Mouse (Mus musculus) limb, embryonic 15.5 days (tissue): ENCODE data around the gene Abca13. TPM values are rescaled to one million over a fixed set of nuclear protein-coding genes. Genes with fewer than 3 reads are reported as not detected.

ENCODE experiments used
- ATAC-seq: fragments of 200-750 bp; cut with Nextera tagmentation; 2 replicates; pipeline ENCODE4 v1.8.0; 2017; ENCODE audit warnings: low read depth, moderate TSS enrichment; ENCODE audit not compliant: insufficient number of reproducible peaks, low FRiP score, low TSS enrichment
- H3K27ac ChIP-seq: fragments of 300-500 bp; sonication (generic); 2 replicates; pipeline ENCODE4 v1.5.1; 2015; ENCODE audit warnings: moderate library complexity, mild to moderate bottlenecking, inconsistent platforms
- H3K27me3 ChIP-seq: fragments of 300-500 bp; sonication (generic); 2 replicates; pipeline ENCODE4 v1.6.1; 2015; ENCODE audit warnings: inconsistent platforms
- H3K36me3 ChIP-seq: fragments of 300-500 bp; sonication (generic); 2 replicates; pipeline ENCODE4 v1.6.1; 2015; ENCODE audit warnings: inconsistent platforms
- H3K4me1 ChIP-seq: fragments of 300-500 bp; sonication (generic); 2 replicates; pipeline ENCODE4 v1.6.1; 2015; ENCODE audit warnings: inconsistent platforms
- H3K4me2 ChIP-seq: fragments of 300-500 bp; sonication (generic); 2 replicates; pipeline ENCODE4 v1.6.1; 2015; ENCODE audit warnings: mild to moderate bottlenecking, inconsistent platforms
- H3K4me3 ChIP-seq: fragments of 300-500 bp; sonication (generic); 2 replicates; pipeline ENCODE4 v1.5.1; 2015; ENCODE audit warnings: mild to moderate bottlenecking, inconsistent platforms
- H3K9ac ChIP-seq: fragments of 300-500 bp; sonication (generic); 2 replicates; pipeline ENCODE4 v1.6.1; 2015; ENCODE audit warnings: inconsistent platforms
- H3K9me3 ChIP-seq: fragments of 300-500 bp; sonication (generic); 2 replicates; pipeline ENCODE4 v1.6.1; 2016; ENCODE audit warnings: inconsistent platforms
- WGBS: fragments of 180-500 bp; shearing (Covaris S2); methylation state at CpG from one replicate; pipeline ENCODE4 v1.1.7; 2015; 5-methylcytosine and 5-hydroxymethylcytosine counted together
- polyA plus RNA-seq: library from polyadenylated mRNA; unstranded; fragments of >200 nt; fragmentation: Nextera tagmentation; extraction: Ambion mirVana; gene quantifications from 2 replicates; pipeline ENCODE4 v1.2.1, GENCODE M21; 2015

Abca13 gene
- polyA plus RNA-seq, 1 experiment from 2014 or later: 0.03 TPM

DNA sequence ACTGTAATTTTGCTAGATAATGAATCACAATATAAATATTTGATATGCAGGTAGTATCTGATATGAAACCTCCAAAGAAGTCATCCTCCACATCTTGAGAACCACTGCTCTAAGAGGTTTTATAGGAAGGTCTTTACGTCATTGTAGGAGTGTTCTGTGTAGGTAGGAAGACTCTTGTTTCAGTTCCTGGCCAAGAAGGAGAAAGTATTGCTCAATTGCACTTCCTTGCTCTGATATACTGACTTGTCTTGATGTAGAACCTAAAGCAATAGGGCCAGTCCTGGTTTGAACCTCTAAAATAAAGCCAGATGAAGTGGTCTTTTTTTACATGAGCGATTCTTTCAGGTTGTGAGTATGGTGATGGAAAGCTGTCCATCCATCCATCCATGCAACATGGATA is 431.1 kb downstream of the Abca13 start:
- 84% methylated on average over 2 of the region's 2 CpGs for WGBS
- Histone ChIP-seq H3K4me2 (no peak overlapping the region), H3K4me1 (no peaks in the 10 kb centered on the region), H3K27me3 (no peaks in the 10 kb centered on the region), H3K4me3 (no peak overlapping the region), H3K9me3 (no peaks in the 10 kb centered on the region), H3K36me3 (no peaks in the 10 kb centered on the region), H3K9ac (no peak overlapping the region), H3K27ac (no peak overlapping the region)
- ATAC-seq: no peak

DNA sequence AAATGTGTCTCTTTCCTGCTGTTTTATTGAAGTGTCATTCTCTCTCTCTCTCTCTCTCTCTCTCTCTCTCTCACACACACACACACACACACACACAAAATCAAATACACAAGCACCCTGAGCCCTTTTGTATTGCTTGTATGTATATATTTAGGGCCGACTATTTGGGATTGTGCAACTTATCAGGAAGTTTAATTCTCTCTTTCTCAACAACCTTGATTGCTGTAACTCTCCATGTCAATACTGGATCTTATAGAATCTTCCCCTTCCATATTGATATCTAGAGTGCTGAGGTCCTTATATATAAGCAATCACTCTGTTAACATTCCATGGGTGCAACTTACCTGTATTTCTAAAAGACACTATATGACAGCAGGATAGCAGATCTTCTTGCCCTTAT is 433.0 kb downstream of the Abca13 start:
- H3K36me3 ChIP-seq: no peaks in the 10 kb centered on the region
- no peaks in the 10 kb centered on the region for H3K27me3 ChIP-seq
- H3K4me1 ChIP-seq: no peaks in the 10 kb centered on the region
- no peak overlapping the region for H3K4me3 ChIP-seq
- no peak for ATAC-seq
- no peak overlapping the region for H3K27ac ChIP-seq
- H3K9me3 ChIP-seq: no peaks in the 10 kb centered on the region
- H3K4me2 ChIP-seq: no peak overlapping the region
- H3K9ac ChIP-seq: no peak overlapping the region
- 73% methylated on average over 1 of the region's 1 CpGs for WGBS

DNA sequence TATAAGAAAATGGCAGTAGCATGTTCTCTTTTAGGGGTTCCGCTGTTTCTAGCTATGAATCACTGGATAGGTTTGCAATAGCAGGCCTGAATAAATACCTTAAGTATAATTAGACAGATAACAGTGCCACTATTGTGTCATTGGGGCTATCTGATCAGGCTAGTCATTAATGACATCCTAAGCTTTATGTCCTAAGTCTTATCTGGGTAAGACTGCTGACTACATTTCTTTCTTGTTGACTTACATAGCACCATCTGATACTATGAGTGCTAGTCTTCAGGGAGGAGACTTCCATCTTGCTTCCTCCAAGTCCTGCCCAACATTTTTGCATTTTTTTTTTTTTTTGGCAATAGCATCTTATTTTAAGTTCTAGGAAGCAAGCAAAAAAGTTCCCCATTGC is 434.1 kb downstream of the Abca13 start:
- Histone ChIP-seq H3K27ac (no peak overlapping the region), H3K9me3 (no peaks in the 10 kb centered on the region), H3K4me2 (no peak overlapping the region), H3K9ac (no peak overlapping the region), H3K36me3 (no peaks in the 10 kb centered on the region), H3K4me3 (no peak overlapping the region), H3K4me1 (no peaks in the 10 kb centered on the region), H3K27me3 (no peaks in the 10 kb centered on the region)
- 94% methylated on average over 1 of the region's 1 CpGs for WGBS
- ATAC-seq: no peak

DNA sequence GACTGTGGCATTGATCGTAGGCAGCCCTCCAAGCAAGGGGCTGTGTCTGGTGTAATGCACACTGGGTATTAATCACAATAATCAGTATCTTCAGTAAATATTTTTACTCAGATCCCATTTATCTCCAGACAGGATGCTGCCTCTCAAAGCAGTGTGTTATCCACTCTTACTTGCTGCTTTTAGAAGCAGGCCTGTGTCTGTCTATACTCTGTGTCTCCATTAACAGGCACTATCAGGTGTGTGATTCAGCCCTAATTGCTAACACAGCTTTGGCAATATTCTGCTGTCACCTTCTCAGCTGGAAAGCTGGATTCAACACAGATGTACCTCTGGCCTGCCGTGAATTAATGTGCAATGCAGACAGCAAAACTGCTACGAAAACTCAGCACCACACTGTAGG is 455.5 kb downstream of the Abca13 start:
- Histone ChIP-seq H3K36me3 (no peaks in the 10 kb centered on the region), H3K4me2 (no peak overlapping the region), H3K4me1 (no peaks in the 10 kb centered on the region), H3K4me3 (no peak overlapping the region), H3K27ac (no peak overlapping the region), H3K9me3 (no peaks in the 10 kb centered on the region), H3K27me3 (no peaks in the 10 kb centered on the region), H3K9ac (no peak overlapping the region)
- no peak for ATAC-seq
- 68% methylated on average over 3 of the region's 3 CpGs for WGBS

DNA sequence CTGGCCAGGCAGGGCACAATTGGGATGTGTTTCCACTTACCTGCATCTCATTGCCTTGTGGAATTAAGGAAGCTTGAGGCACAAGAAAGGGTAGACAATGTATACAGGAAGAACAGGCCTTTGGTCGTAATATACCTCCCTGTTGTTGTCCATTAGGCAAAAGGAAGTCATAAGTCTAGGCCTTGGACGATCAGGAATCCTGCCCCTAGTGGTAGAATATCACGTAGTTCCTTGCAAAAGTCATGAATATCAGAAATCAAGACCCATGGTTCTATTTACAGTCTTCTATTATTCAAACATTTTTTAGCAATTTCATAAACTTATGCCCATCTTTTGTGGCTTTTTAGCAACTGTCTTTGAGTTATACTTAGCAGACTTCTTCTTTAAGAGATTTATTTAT is 456.2 kb downstream of the Abca13 start:
- 56% methylated on average over 3 of the region's 3 CpGs for WGBS
- no peak overlapping the region for H3K27ac ChIP-seq
- no peak overlapping the region for H3K9ac ChIP-seq
- H3K9me3 ChIP-seq: no peaks in the 10 kb centered on the region
- ATAC-seq: no peak
- H3K4me2 ChIP-seq: no peak overlapping the region
- H3K4me1 ChIP-seq: no peaks in the 10 kb centered on the region
- H3K36me3 ChIP-seq: no peaks in the 10 kb centered on the region
- H3K27me3 ChIP-seq: no peaks in the 10 kb centered on the region
- H3K4me3 ChIP-seq: no peak overlapping the region

DNA sequence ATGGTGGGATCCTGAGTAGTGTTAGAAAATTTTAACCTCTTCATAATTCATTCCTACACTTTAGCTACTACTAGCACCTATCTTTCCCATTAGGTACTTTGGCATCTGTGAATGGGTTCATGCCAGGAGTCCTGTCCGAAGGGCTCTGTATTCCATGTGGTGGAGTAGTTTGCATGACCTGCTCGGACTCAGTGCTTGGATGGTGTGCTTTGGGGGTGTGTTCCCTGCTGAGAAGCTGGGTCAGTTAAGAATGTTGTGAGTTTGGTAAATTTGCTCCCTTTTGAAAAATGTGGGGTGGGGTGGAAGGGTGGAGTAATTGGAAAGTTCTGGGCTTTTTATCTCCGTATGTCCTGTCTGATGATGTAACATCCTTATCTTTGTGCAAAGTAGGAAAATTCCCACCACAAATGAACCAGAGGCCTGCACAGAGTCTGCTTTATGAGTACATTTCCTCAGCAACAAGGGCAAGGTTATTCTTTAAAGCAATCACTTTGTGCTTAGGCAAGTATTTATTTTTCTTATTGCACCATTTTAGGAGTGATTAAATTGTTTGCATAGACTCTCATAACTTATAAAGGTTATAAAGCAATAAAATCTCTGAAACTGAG is 475.0 kb downstream of the Abca13 start:
- no peaks in the 10 kb centered on the region for H3K9me3 ChIP-seq
- no peaks in the 10 kb centered on the region for H3K36me3 ChIP-seq
- H3K9ac ChIP-seq: no peak overlapping the region
- H3K27me3 ChIP-seq: no peaks in the 10 kb centered on the region
- H3K4me1 ChIP-seq: no peaks in the 10 kb centered on the region
- no peak for ATAC-seq
- H3K4me2 ChIP-seq: no peak overlapping the region
- H3K27ac ChIP-seq: no peak overlapping the region
- 80% methylated on average over 3 of the region's 3 CpGs for WGBS
- H3K4me3 ChIP-seq: no peak overlapping the region

DNA sequence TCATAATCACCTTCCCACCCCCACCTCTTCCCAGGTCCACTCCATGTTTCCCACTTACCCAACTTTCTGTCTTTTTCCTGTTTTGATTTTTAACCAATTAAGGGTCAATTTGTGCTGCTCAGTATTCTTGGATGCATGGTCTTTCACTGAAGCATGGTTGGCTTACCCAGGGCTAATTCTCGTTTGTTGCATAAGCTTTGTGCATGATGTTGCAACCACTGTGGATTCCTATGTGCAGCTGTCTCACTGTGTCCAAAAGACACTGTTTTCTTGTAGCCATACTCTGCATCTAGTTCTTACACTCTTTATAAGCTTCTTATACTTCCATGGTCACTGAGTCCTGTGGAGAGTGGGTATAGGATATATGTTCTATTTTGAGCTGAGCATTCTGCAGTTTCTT is 477.7 kb downstream of the Abca13 start:
- no peaks in the 10 kb centered on the region for H3K36me3 ChIP-seq
- H3K9ac ChIP-seq: no peak overlapping the region
- H3K4me1 ChIP-seq: no peaks in the 10 kb centered on the region
- no peak overlapping the region for H3K4me2 ChIP-seq
- H3K9me3 ChIP-seq: no peaks in the 10 kb centered on the region
- H3K27ac ChIP-seq: no peak overlapping the region
- no peak overlapping the region for H3K4me3 ChIP-seq
- 63% methylated on average over 1 of the region's 1 CpGs for WGBS
- H3K27me3 ChIP-seq: no peaks in the 10 kb centered on the region
- ATAC-seq: no peak

DNA sequence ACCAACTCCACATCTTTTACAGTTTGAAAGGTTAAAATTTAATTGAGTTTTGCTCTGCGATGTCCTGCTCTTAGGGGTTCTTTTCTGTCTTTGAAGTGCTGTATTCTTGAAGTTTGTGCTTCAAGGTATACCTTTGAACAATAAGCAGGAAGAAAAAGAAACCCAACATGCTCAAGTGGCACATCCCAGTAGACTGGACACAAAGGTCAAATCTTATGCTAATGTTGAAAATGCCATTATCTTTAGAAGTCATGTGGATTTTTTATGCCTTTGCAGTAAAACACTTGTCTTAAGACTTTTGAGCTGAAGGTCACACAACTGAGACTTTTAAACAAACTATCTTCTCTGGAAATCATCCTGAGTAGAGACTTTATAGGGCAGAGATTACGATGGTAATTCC is 493.2 kb downstream of the Abca13 start:
- no peak for ATAC-seq
- Histone ChIP-seq H3K27me3 (no peaks in the 10 kb centered on the region), H3K9me3 (no peaks in the 10 kb centered on the region), H3K4me3 (no peak overlapping the region), H3K4me1 (no peaks in the 10 kb centered on the region), H3K9ac (no peak overlapping the region), H3K27ac (no peak overlapping the region), H3K4me2 (no peak overlapping the region), H3K36me3 (no peaks in the 10 kb centered on the region)
- WGBS: 81% methylated on average over 2 of the region's 2 CpGs

DNA sequence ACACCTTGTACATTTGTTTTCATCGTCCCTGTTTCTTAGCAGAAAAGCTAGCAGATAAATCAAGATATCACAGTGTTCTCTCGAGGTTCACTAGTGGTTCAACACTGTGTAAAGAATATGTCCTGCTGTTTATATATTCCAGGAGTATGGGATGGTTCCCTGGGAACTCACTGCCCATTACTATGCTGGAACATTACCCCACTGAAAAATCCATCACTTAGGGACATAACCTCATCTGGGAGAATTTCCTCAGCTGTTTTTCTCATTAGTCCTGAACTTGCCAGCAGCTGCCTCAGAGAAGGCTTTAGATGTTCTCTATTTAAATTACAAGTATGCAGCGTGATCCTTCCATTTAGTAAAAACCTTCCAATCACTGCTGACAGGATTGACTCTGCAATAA is 513.4 kb downstream of the Abca13 start:
- H3K9me3 ChIP-seq: no peaks in the 10 kb centered on the region
- no peaks in the 10 kb centered on the region for H3K36me3 ChIP-seq
- no peak overlapping the region for H3K4me2 ChIP-seq
- H3K9ac ChIP-seq: no peak overlapping the region
- no peak for ATAC-seq
- H3K27ac ChIP-seq: no peak overlapping the region
- 42% methylated on average over 3 of the region's 3 CpGs for WGBS
- H3K4me3 ChIP-seq: no peak overlapping the region
- no peaks in the 10 kb centered on the region for H3K27me3 ChIP-seq
- no peaks in the 10 kb centered on the region for H3K4me1 ChIP-seq

DNA sequence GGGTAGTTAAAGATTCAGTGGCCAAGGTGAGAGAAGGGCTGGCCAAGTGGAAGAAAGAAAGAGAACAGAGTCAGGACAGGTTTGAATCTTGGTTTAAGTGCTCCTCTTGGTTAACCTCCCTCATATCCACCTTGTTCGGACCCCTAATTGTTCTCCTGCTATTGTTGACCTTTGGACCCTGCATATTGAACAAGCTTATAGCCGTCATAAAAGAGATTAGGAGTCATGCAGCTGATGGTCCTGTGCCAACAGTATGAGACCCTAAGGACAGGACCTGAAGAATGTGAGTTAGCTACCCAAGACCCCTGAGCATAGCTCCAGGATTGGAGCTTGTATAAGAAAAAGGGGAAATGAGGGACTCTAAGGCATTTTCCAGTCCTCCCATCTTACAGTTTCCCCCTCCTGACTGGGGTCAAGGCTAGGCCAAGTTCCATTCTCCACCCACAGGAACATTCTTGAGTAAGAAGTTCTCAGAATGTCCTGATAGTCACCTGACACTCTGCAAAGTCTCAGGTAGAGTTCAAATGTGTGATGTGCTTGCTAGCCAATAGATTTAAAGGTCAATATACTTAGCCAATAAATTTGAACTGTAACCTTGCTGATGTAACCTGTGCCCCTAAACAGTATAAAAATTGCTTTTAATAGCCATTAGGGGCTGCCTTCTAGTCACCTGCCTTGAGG is 536.2 kb downstream of the Abca13 start:
- Histone ChIP-seq H3K9me3 (no peaks in the 10 kb centered on the region), H3K27me3 (no peaks in the 10 kb centered on the region), H3K4me2 (no peak overlapping the region), H3K36me3 (no peaks in the 10 kb centered on the region), H3K9ac (no peak overlapping the region), H3K27ac (no peak overlapping the region), H3K4me1 (no peaks in the 10 kb centered on the region), H3K4me3 (no peak overlapping the region)
- WGBS: 62% methylated on average over 2 of the region's 2 CpGs
- ATAC-seq: no peak

DNA sequence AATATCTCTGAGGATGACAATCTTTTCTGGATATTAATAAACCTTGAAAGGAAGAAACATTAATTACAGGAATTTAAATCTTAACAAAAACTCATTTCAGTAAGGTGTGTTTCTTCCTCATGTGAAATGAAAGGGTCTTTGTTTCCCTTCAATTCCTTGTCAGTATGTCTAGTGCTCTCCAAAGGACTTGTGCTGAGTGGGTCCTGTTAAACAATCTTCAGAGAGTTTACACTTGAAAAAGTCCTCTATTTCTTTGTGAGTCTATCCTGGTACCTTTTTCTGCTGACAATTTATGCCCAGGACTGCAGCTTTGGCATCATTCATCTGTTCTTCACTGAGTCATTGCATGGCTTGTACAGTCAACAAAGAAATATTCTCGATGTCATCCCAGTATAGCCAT is 539.6 kb downstream of the Abca13 start:
- no peak overlapping the region for H3K4me2 ChIP-seq
- no peak overlapping the region for H3K9ac ChIP-seq

More for the DNA sequence above, 539.6 kb downstream of the Abca13 start:
- Histone ChIP-seq H3K9me3 (no peaks in the 10 kb centered on the region), H3K27ac (no peak overlapping the region), H3K36me3 (no peaks in the 10 kb centered on the region), H3K4me1 (no peaks in the 10 kb centered on the region), H3K27me3 (no peaks in the 10 kb centered on the region), H3K4me3 (no peak overlapping the region)
- no peak for ATAC-seq
- 78% methylated on average over 1 of the region's 1 CpGs for WGBS
